Mouse (Mus musculus): ENCODE data around the gene Lce1d.

GRCm38 (mm10) chr3:92722631-92723030 is 35.6 kb upstream of the Lce1d start:
- TF ChIP-seq CTCF (IDR thresholded peaks at IDR 0.05; ENCODE audit: insufficient read depth, low read length) (no peak), POLR2A (IDR thresholded peaks at IDR 0.05; ENCODE audit: borderline replicate concordance, extremely low read depth, low read depth, low read length) (no peak)

Measured in lung, adult 2 months (tissue).